Mouse (Mus musculus) spleen, adult 2 months (tissue): ENCODE results near the gene Cemip2. TPM values are rescaled to one million over a fixed set of nuclear protein-coding genes. Genes with fewer than 3 reads are reported as not detected.

Source experiments
- DNase-seq, 2 experiments: peaks; one replicate each; pipeline versions ENCODE4 v3.0.0 to v3.0.0-alpha.2; 2012 to 2021; ENCODE audit warnings: low spot score in 2 of 2, low read depth in 1 of 2
- H3K27ac ChIP-seq: fragments of 200-500 bp; 2 replicates; pipeline ENCODE4 v1.5.1; 2012; ENCODE audit warnings: low read length, inconsistent platforms; ENCODE audit not compliant: insufficient read depth
- H3K27me3 ChIP-seq: fragments of 200-500 bp; 2 replicates; pipeline ENCODE4 v1.6.1; 2012; ENCODE audit warnings: mild to moderate bottlenecking, moderate library complexity, low read length, inconsistent platforms; ENCODE audit not compliant: control insufficient read depth, insufficient read depth
- H3K36me3 ChIP-seq: fragments of 200-500 bp; 2 replicates; pipeline ENCODE4 v1.6.1; 2012; ENCODE audit warnings: mild to moderate bottlenecking, low read length, inconsistent platforms; ENCODE audit not compliant: control insufficient read depth, insufficient read depth
- H3K4me1 ChIP-seq: fragments of 200-500 bp; 2 replicates; pipeline ENCODE4 v1.6.1; 2011; ENCODE audit warnings: inconsistent platforms; ENCODE audit not compliant: control insufficient read depth, insufficient read depth, insufficient read length
- H3K4me3 ChIP-seq: fragments of 200-500 bp; 2 replicates; pipeline ENCODE4 v1.5.1; 2011; ENCODE audit warnings: mild to moderate bottlenecking, inconsistent platforms; ENCODE audit not compliant: insufficient read depth, insufficient read length; ENCODE audit errors: extremely low read depth
- CTCF ChIP-seq: fragments of 200-500 bp; IDR thresholded peaks from 2 replicates; pipeline ENCODE4 v1.5.1; 2011; ENCODE audit warnings: mild to moderate bottlenecking, inconsistent platforms; ENCODE audit not compliant: insufficient read depth, insufficient read length, insufficient replicate concordance; ENCODE audit errors: extremely low read depth
- POLR2A ChIP-seq: fragments of 200-500 bp; IDR thresholded peaks from 2 replicates; pipeline ENCODE4 v1.6.1; 2011; ENCODE audit warnings: low read depth, low read length, inconsistent platforms
- WGBS: fragments of 180-500 bp; shearing (Covaris S2); methylation state at CpG from one replicate; pipeline ENCODE4 v1.1.7; 2018; 5-methylcytosine and 5-hydroxymethylcytosine counted together
- polyA plus RNA-seq: library from polyadenylated mRNA; depleted of rRNA; stranded (reverse); fragments of >200 nt; gene quantifications from 2 replicates; pipeline ENCODE4 v1.2.3, GENCODE M21; 2012

The Cemip2 gene
- polyA plus RNA-seq, 1 experiment = 2.5 TPM

- Histone ChIP-seq H3K4me3 (no peak overlapping the region), H3K27ac (no peak overlapping the region), H3K36me3 (no peaks in the 10 kb centered on the region), H3K4me1 (no peaks in the 10 kb centered on the region), H3K27me3 (no peaks in the 10 kb centered on the region)
- TF ChIP-seq POLR2A (no peak), CTCF (no peak)
- no peak for DNase-seq
- 69% methylated on average over 3 of the region's 3 CpGs for WGBS
These were observed 104.9 kb downstream of the Cemip2 start for GRCm38 (mm10) chr19:21883053-21883452.

GRCm38 (mm10) chr19:21883922-21884321 is 105.8 kb downstream of the Cemip2 start:
- no peak for DNase-seq
- Histone ChIP-seq H3K36me3 (no peaks in the 10 kb centered on the region), H3K4me1 (no peaks in the 10 kb centered on the region), H3K4me3 (no peak overlapping the region), H3K27me3 (no peaks in the 10 kb centered on the region), H3K27ac (no peak overlapping the region)
- no peak for TF ChIP-seq POLR2A
- no peak for TF ChIP-seq CTCF
- 89% methylated on average over 2 of the region's 2 CpGs for WGBS

GRCm38 (mm10) chr19:21884385-21884784 is 106.2 kb downstream of the Cemip2 start:
- Histone ChIP-seq H3K27ac (no peak overlapping the region), H3K4me3 (no peak overlapping the region), H3K4me1 (no peaks in the 10 kb centered on the region), H3K27me3 (no peaks in the 10 kb centered on the region), H3K36me3 (no peaks in the 10 kb centered on the region)
- no peak for DNase-seq
- 89% methylated on average over 4 of the region's 4 CpGs for WGBS
- TF ChIP-seq CTCF (no peak), POLR2A (no peak)

GRCm38 (mm10) chr19:21886166-21886657 is 108.1 kb downstream of the Cemip2 start:
- Histone ChIP-seq H3K27ac (no peak overlapping the region), H3K4me1 (peaks cover 5% of the 10 kb centered on the region; the same call in 1 of the 2 replicates), H3K4me3 (no peak overlapping the region), H3K27me3 (no peaks in the 10 kb centered on the region), H3K36me3 (no peaks in the 10 kb centered on the region)
- DNase-seq = no peak
- no peak for TF ChIP-seq CTCF
- no peak for TF ChIP-seq POLR2A
- 65% methylated on average over 4 of the region's 4 CpGs for WGBS

GRCm38 (mm10) chr19:21890699-21891098 is 112.6 kb downstream of the Cemip2 start:
- DNase-seq = no peak
- Histone ChIP-seq H3K4me3 (no peak overlapping the region), H3K27ac (no peak overlapping the region), H3K36me3 (no peaks in the 10 kb centered on the region), H3K4me1 (peaks cover 20% of the 10 kb centered on the region), H3K27me3 (no peaks in the 10 kb centered on the region)
- 67% methylated on average over 2 of the region's 2 CpGs for WGBS
- no peak for TF ChIP-seq POLR2A
- TF ChIP-seq CTCF = no peak

GRCm38 (mm10) chr19:21894792-21895191 is 116.7 kb downstream of the Cemip2 start:
- TF ChIP-seq CTCF (no peak), POLR2A (no peak)
- no peak overlapping the region for H3K27ac ChIP-seq
- H3K27me3 ChIP-seq = no peaks in the 10 kb centered on the region
- DNase-seq = no peak
- WGBS = 92% methylated on average over 3 of the region's 3 CpGs
- H3K4me1 ChIP-seq = peaks cover 39% of the 10 kb centered on the region
- no peaks in the 10 kb centered on the region for H3K36me3 ChIP-seq
- no peak overlapping the region for H3K4me3 ChIP-seq

GRCm38 (mm10) chr19:21895540-21895939 is 117.4 kb downstream of the Cemip2 start:
- no peaks in the 10 kb centered on the region for H3K36me3 ChIP-seq
- no peak for DNase-seq
- H3K4me3 ChIP-seq = no peak overlapping the region
- no peak overlapping the region for H3K27ac ChIP-seq
- H3K27me3 ChIP-seq = no peaks in the 10 kb centered on the region
- 41% methylated on average over 5 of the region's 5 CpGs for WGBS
- peaks cover 39% of the 10 kb centered on the region for H3K4me1 ChIP-seq
- TF ChIP-seq CTCF (no peak), POLR2A (no peak)
